ENCODE assay signal across 19 mouse cellular contexts in the genomic region with DNA sequence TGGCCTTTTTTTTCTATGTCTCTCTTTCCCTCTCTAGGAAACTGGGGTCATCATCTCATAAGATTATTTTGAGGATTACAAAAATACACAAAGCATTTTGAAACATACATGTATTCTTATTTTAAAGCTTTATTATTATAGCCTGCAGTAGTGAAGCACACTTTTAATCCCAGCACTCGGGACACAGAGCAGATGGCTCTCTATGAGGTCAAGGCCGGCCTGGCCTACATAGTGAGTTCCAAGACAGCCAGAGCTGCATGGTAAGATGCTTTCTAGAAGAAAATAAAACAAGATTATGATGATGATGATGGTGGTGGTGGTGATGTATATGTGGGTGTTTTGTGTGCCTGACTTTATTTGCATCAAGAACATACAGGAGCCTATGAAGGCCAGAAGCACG.
DNase-seq lines count a peak whose midpoint lies in the region; TF ChIP-seq lines count a peak whose summit lies in the region.
"Had no signal": no experiment of that assay in that cellular context is flagged by ENCODE, and none has a peak within 500 bp of the region (broad histone marks: within the 10 kb centered on the region; RNA-seq: fewer than 3 reads in every experiment).

No protein-coding gene starts in this region.

- peaks cover 9% of the 10 kb centered on the region for H3K4me1 ChIP-seq in cerebellum, adult 2 months (ENCODE audit: control insufficient read depth, insufficient read depth, low read length)
- H3K4me1 ChIP-seq: embryonic facial prominence, embryonic 13.5 days; embryonic facial prominence, embryonic 15.5 days; forebrain, embryonic 10.5 days; forebrain, embryonic 12.5 days had no signal

- no peaks in the 10 kb centered on the region for H3K27me3 ChIP-seq in cerebellum, adult 2 months (ENCODE audit: control insufficient read depth, insufficient read depth, low read length)
- H3K27me3 ChIP-seq: CH12.LX; embryonic facial prominence, embryonic 13.5 days; embryonic facial prominence, embryonic 15.5 days; forebrain, embryonic 12.5 days; Patski had no signal

- no peak for TF ChIP-seq POLR2A in cerebellum, adult 2 months (IDR thresholded peaks at IDR 0.05; ENCODE audit: borderline replicate concordance, insufficient read depth, low read length)

- TF ChIP-seq CTCF in cerebellum, adult 2 months (IDR thresholded peaks at IDR 0.05; ENCODE audit: borderline replicate concordance, insufficient read depth, low read depth, low read length): no peak

- 41% methylated on average over 3 of the region's 3 CpGs for WGBS in cerebellum, adult 2 months

- H3K27ac ChIP-seq in cerebellum, adult 2 months (ENCODE audit: insufficient read depth, low read length): peak overlapping the region; percentile 76; the same call in 1 of the 2 replicates
- H3K27ac ChIP-seq: embryonic facial prominence, embryonic 13.5 days; embryonic facial prominence, embryonic 15.5 days; forebrain, embryonic 10.5 days; forebrain, embryonic 12.5 days; gastrocnemius, adult 2 months had no signal

- DNase-seq in cerebellum, adult 11-12 months: peak; percentile 45
- no peak for DNase-seq in cerebellum, postnatal 4 days (ENCODE audit: low spot score in 2 of 2)
- DNase-seq in cerebellum, adult 2 months: peak; percentile 41 to 62
- no peak for DNase-seq in cerebellum, adult 11 months
- peak; percentile 42 for DNase-seq in cerebellum, adult 9-11 months
- no peak for DNase-seq in cerebellum, adult 8-10 months
- DNase-seq: adrenal gland, adult 8-10 months; adrenal gland, postnatal 14 days; adrenal gland, postnatal 36 days; B cell, adult 2 months; embryo, embryonic 11 days; gastrocnemius, adult 2 months had no signal

- H3K4me3 ChIP-seq in cerebellum, adult 2 months (replicated peaks; ENCODE audit: insufficient read depth, low read depth, low read length): no peak overlapping the region
- H3K4me3 ChIP-seq: embryonic facial prominence, embryonic 13.5 days; embryonic facial prominence, embryonic 15.5 days; erythroblast, embryonic 14.5 days; forebrain, embryonic 10.5 days; forebrain, embryonic 12.5 days; gastrocnemius, adult 2 months had no signal

Comparison
In these comparisons a context has a peak if more than half of its experiments do, and no peak if none do; other contexts are left out.
1. DNase-seq: peak in cerebellum, adult 11-12 months (single experiment), cerebellum, adult 2 months (2 of 2) and cerebellum, adult 9-11 months (single experiment); none in cerebellum, postnatal 4 days (0 of 2), cerebellum, adult 11 months (single experiment) and cerebellum, adult 8-10 months (single experiment).